Mouse (Mus musculus) lung, postnatal 36 days (tissue): ENCODE measurements around the gene Tbxa2r.

Experiments used
- DNase-seq: peaks from one replicate; pipeline ENCODE4 v3.0.0; 2022; ENCODE audit warnings: mixed read lengths

Gene Tbxa2r

DNA sequence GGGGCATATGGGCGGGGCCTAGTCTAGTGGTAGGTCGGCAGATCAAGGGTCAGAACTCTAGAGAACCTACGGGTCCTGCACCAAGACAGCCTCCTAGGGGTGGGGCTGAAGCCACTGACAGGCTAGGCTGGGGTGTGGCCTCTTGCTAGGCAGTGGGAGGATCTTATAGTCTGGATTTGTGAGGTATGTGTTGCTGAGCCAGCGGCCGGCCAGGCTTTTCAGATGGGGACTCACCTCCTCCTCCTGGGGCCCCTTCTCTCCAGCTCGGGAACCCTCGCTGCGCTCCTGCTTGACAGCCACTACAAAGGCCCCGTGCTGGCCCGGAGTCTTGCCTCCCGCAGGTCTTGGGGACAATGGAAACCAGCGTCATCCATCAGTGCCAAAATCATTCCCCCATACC lies 20.6 kb downstream of the Tbxa2r start:
- DNase-seq, result peak; percentile 75

DNA sequence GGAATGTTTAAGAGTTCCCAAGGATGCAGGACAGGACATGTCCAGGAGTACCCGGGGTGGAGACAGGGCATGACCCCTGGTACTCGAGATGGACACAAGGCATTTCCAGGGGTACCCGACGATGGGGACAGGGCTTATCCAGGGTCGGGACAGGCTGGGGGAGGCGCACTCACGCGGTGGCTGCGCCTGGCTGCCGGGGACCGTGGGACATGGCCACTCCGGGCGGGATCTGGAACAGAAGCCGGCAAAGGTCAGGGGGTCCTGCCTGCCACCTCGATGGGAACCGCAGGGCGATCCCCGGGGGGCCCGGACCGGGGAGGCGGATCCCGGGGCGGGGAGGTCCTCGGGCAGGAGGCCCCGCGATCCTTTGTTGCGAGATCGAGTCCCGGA lies 21.4 kb downstream of the Tbxa2r start:
- DNase-seq, result no peak

DNA sequence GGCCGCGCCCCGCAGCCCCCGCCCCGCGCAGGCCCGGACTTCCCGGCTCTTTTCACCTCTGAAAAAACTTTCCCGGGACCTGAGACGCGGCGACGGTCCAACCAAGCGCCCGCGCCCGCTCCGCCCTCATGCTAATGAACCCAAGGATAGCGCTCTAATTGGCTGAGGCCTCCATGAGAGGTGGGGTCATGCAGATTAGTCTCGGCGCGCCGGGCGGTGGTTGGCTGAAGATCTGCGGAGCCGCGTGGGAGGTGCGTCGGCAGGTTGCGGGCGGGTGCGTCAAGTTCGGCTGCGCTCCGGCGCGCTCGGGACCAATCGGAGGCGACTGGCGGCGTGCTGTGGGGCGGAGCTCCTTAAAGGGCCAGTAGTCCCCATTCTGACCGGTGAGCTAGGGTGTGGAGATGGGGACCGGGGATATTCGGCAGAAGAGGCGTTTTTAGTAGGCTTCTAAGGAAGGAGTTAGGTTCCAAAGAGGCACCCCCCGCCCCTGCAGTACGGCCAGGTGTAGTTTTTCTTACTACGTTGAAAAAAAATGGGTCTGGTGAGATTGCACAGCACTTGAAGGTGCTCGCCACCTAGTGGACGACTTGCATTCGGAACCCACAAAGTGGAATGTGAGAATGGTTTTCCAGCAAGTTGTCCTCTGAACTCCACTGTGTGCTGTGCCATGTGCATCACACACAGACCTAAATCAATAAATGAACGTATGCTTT lies 22.0 kb downstream of the Tbxa2r start, which contains the start of gene Hmg20b:
Gene Hmg20b (minus strand): TSS at position 130 of the 713 bp plus-strand sequence.
- DNase-seq, result peak; percentile 100

DNA sequence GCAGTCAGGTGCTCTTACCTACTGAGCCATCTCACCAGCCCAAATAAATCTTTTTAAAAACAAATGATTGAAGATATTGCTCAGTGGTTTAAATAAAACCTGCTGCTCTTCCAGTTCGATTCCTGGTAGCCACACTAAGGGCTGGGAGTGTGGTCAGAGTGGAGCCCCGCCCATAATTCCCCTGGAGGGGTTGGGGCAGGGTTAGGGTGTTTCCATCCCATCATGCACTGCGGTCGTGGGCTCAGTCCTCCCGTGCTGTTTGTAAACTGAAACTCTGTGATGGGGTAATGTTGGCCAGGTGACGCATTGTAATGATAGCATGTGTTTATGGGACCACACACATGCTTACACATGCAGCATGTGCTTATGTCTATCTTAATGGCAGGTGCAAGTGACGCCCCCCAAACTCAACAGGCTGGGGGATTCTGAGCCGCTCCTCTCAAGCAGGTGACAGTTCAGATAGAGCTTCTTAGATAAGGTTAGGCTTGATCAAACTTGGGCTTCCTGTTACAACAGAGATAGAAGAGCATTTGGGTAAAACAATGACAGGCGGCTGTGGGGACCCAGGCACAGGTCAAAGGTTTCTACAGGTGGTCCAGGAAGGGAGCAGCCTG lies 23.3 kb downstream of the Tbxa2r start:
- DNase-seq, result no peak

DNA sequence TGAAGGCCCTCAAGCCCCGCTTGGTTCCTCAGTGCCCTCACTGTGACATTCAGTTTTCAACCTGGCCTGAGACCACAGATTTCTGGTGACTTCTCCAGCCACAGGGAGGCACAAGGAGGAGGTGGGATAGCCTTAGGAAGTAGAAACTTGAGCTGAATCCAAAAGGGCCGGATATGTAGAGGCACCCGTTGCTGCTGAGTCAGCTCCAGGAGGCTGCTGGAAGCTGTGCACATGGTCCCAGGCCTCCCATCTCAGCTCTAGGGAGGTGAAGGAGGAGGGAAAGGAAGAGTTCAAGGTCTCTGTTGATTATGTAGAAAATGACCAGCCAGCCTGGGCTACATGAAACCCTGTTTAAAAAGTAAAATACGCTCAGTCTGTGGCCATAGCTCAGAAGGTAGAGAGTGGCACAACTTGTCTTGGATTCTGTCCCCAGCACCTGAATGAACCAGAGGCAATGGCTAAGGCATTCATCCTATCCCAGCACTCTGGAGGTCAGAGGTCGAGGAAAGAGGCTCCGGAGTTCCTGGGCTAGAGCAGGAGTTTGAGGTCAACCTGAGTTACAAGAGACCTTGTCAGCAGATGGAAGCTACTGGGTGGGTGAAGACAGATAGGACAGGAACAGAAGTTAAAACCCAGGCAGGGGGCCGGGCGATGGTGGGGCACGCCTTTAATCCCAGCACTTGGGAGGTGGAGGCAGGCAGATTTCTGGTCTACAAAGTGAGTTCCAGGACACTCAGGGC lies 26.4 kb downstream of the Tbxa2r start:
- no peak for DNase-seq

DNA sequence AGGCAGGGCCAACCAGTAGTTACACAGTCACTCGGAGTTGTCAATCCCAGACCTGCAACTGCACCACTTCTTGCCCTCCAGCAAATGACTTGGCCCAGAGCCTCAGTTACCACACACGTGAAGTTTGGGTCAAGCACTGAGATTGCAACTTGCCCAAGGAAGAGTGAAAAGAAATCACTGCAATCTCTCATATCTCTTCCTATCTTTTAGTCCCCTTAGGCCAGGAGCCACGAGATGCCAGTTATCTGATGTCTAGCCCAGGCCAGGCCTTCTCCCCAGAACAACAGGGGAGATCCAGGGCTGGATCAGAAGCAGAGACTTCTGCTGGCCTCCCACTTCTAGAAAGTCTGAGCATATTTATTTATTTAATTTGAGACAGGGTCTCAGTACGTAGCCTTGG lies 27.0 kb downstream of the Tbxa2r start:
- DNase-seq, result no peak

DNA sequence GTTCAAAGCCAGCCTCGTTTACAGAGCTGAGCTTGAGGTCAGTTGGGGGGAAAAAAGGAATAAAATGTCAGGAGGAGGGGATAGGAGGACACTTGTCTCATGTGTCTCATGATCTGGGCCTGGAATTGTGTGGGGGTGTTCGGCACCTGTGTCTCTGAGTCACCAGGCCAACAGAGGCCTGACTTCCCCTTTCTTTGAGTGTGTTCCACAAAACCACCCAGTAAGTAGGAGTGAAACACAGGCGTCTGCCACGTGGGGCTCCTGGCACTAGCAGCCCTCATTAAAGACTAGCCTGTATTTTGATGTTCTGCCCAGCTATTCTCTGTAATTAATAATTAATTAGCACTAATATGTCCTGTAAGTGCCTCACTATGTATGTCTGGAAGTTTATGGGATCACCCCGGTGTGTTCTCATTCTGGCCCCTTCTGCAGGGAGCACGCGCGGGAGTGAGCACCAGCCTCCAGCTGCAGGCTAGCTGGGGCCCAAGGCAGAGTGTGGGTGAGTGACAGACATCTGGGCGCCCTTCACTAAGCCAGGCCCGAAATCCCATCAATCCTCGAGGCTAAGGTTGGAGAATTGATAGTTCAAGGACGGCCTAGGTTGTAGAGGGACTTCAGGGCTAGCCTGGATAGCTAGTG lies 27.9 kb downstream of the Tbxa2r start:
- peak; percentile 64 for DNase-seq

DNA sequence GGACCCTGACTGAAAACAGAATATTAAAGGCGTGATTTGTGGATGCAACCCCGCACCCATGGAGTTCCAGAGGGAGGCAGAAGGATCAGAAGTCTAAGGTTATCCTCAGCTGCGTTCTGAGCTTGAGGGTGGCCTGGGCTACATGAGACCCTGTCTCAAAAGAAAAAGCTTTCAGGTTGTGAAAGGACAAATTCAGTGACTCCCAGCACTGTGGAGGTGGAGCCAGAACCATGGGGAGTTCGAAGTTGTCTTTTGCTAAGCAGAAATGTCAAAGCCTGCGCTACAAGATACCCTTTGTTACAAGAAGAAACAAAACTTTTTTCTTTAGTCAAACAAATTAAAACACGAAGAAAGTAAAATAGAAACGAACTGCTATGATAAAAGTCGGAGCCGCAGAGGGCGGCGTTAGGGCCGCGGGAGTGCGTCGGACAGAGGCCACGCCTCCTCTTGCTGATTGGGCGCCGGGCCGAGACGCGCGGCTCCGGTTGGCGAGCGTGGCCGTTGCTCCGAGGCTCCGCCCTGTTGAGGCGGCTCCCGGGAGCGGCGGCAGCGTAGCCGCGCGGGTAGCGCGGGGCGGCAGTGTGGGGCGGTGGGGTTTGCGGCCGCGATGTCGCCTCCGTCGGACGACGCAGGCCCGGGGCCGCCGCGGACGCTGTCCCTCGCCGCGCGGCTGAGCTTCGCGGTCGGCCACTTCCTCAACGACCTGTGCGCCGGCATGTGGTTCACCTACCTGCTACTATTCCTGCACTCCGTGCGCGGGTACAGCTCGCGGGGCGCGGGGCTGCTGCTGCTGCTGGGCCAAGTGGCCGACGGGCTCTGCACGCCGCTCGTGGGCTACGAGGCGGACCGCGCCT lies 28.7 kb downstream of the Tbxa2r start, which contains the start of gene Mfsd12:
Gene Mfsd12 (plus strand): TSS at position 501 of the 854 bp plus-strand sequence.
- peak; percentile 93 for DNase-seq

DNA sequence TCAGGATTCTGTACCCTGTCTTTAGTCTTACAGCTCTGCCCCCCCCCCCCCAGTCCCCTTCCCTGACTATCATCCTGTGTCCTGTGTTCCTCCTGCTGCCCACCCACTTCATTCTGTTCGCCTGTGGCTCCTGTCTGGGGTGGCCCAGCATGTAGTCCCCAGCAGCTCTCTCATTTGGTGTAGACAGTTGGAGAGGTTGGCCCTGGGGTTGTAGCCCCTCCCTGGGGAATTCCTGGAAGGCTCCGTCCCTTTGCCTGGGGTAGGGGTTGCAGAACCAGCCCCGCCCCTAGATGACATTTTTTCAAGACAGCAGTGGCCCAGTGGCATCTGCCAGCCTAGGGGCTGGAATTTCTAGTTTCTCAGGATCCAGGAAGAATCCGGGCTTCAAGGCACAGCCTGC lies 29.7 kb downstream of the Tbxa2r start:
- DNase-seq, result peak; percentile 40

DNA sequence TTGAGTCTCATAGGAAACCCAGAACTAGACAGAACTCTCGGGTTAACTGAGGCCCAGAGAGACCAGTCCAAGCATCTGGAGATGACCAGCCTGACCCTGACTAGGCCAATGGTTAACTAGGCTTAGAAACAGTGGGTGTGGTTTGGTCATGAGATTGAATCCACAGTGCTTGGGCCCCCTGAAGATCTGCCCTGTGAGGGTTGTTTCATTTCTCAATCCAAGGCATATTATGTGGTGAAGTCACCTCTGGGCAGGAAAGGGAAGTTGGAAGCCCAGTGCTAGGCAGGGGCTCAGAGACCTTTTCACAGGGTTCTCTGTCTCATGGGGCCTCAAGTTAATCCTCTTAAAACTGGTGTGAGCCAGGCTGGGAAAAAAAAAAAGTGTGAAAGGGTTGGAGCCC lies 30.3 kb downstream of the Tbxa2r start:
- peak; percentile 53 for DNase-seq

DNA sequence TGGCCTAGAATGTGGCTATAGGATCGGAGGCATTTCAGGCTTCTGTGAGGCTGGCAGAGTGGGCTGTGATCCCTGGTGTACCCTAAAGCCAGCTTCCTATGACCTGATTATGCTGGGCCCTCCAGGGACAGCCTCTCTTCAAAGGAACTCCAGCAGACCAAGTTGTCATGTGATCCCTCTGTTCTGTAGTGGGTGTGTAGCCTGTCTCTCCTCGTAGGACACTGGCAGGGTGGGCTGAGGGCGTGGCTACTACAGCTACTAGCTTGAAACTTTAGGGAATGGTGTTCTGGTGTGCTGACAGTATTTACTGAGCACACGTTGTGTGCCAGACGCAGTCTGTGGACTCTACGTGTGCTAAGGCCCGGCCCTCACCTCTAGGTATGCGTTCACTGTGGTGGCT lies 32.2 kb downstream of the Tbxa2r start:
- no peak for DNase-seq

DNA sequence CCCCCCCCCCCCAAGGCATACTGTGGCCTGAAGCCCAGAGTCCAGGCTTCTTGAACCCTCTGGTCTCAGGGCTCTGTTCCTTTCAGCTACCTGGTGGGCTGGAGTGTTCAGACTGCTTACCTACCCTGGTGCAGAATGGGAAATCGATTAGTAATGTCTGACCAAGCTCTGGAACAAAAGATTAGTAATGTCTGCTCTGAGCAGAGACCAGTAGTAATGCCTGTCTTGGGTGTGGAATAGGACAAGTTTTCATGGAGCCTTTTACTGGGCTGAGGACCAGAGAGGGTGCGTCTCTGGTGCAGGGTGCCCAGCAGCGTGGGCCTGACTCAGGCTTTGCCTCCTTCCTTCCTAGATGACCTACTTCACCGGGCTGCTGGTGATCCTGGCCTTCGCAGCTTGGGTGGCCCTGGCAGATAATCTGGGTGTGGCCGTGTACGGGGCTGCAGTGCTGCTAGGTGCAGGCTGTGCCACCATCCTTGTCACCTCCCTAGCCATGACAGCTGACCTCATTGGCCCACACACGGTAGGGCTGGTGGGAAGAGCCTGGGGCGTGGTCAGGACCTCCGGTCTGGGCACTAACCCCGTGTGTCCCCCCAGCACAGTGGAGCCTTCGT lies 33.9 kb downstream of the Tbxa2r start:
- DNase-seq, result no peak

DNA sequence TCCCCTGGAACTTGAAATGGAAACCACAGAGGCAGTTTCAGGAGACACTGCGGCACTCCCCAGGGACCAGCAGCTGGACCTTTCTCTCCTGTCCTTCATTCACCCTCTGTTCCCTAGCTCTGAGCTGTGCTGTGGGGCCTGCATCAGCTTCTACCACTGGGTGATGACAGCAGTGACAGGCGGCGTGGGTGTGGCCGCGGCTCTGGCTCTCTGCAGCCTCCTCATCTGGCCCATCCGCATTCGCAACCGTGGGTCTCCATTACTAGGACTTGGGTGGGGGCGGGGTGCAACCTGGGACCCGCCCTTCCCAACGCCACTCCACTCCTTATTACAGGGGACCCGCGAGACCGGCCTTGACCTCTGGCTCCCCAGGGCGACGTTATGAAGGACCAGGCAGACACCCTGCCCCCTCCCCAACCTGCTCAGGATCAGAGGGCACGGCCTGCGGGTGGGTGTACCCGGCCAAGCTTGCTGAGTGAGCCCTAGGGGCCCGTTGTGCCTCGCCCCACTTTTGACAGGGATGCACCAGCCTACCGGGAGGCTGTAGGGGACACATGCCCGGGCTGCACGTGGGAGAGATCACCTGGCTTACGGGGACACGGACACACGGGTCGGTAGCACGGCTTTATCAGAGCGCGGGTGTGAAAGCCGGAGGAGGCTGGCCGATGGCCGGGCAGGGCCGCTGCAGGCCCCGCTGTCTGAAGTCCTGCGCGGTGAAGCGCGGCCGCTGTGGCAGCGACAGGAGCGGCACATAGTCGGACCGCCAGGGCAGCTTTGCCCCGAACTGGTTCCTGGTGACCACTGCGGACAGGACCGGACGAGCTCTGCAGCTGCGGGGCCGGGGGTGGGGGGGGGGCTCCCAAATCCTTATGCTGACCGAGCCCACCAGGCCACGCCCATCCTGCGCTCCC lies 35.2 kb downstream of the Tbxa2r start:
- no peak for DNase-seq

DNA sequence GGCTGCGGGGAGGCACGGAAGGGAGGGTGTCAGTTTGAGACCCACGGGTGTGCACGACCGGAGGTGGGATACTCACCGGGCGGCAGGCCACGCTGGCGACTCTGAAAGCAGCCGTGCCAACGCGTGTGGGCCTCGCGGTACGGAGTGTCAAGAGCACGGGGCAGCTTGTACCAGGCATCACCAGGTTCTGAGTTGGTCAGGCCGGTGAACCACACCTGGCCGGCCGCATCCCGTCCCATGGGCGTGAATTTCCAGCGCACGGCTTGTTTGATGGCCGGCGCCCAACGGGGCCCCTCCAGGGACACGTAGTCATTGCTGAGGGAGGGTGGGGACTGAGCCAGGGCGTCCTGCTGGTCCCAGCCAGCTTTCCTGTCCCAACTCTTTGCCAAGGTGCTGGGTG lies 36.1 kb downstream of the Tbxa2r start:
- peak; percentile 36 for DNase-seq

DNA sequence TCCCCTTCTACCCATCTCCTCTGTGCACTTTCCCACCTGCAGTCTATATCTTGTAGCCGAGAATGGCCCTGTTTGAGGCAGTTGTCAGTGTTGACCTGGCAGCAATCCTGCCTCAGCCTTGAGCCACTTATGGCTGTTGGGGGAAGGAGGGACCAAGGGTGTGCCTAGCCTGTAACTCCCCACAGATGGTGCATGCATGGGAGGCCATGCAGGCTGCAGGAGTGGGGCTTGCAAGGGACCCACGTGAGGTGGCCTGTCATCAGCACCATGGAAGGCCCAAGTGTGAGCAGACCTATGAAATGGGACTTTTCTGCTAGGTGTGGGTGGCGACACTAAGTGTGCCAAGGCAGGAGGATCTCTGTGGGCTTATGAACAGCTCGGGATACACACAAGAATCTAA lies 36.5 kb downstream of the Tbxa2r start:
- DNase-seq, result no peak

DNA sequence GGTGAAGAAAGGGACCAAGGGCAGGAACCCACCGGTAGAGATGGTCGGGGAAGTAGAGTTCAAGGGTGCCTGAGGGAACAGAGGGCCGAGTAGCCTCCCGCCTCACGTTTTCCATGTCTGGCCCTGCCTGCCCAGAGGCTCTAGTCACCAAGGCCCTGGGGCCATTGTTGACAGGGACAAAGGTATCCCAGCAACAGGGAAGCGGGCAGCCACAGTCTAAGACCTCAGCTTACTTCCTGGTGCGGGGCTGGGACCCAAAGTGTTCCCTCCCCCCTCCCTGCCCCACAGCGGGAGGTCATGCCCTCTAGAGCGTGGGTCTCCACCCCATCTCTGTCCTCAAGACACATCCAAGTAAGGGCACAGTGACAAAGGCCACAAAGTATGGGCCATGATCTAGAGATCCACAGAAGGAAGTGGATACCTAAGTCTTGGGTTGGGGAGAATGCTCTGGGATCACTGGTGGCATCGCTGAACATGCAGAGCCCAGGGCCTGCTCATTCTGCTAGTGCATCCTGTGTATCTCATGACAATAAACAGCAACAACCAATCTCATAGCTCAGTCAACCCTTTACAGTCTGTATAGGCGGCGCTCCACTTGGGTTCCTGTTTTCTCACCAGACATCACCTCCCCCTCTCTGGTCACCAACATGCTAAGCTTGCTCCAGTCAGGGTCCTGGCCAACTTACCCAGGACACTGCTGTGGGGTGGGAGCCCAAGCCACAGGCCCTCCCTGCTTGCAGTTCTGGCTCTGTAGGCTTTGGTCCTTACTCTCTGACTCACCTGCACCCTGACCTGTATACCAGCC lies 37.3 kb downstream of the Tbxa2r start, which contains the start of gene 4930404N11Rik:
Gene 4930404N11Rik (minus strand): TSS at position 145 of the 805 bp plus-strand sequence.
- DNase-seq, result peak; percentile 55

DNA sequence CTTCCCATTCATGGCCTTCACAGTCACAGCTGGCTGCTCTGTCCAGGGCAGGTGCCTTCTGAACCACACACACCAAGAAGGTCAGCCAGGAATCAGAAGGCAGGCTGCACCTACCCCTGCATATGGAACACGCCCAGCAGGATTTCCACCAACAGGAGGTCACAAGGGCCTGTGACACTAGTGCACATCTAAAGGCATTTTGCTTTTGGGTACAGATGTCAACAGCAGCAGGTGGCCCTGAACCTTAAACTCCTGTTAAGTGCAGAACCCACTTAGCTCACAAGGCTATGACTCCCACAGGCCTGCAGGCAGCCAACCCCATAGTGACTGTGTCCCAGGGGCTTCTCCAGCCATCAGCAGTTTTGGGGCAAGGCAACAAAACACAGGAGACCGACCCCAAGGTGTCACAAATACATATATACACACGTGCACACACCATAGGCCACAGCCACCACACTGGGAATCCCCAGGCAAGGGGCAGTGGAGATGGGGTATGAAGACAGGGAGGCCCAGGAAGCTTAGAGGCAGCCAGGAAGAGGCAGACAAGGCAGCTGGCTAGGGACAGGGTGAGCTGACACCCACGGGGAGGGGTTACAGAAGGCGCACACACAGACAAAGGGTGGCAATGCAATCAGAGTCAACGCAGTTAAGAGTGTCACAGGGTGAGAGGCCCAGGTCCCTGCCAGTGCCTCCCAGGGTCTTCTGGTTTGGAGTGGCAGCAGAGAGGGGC lies 38.1 kb downstream of the Tbxa2r start:
- DNase-seq, result no peak

DNA sequence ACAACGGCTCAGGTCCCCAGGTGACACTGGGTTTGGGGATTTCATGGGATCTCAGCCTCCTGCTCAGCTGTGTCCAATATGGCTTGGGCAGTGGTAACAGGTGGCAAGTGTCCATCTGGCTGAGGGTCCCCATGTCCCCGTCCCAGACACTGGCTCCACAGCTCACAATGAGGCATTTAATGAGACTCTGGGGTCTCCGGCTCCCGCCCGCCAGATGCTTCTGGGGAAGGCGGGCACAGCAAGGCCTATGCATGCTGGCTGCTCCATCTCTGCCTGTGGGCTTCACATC lies 38.6 kb downstream of the Tbxa2r start:
- no peak for DNase-seq

DNA sequence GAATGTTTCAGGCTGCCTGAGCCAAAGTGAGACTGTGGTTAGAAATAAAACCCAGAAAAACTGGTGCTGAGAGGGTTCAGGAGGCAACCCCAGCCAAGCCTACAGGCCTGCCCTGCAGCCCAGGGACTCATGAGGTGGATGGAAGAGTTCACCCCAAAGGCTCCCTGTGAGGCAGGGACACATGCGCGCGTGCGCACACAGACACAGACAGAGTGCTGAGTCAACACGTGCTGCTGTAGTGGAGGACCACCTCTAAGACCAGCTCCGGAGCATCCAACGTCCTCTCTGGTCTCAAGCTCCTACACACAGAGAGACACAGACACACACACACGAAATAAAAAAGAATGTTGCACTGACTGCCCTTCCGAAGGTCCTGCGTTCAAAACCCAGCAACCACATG lies 46.8 kb downstream of the Tbxa2r start:
- DNase-seq, result no peak
